Mouse (Mus musculus) liver, embryonic 14.5 days (tissue): ENCODE results near the gene Fam168b.

Source experiments
- CTCF ChIP-seq: IDR thresholded peaks from 2 replicates; pipeline ENCODE4 v1.5.1; 2016; ENCODE audit warnings: antibody characterized with exemption, low read depth, control low read depth
- EP300 ChIP-seq: IDR thresholded peaks from 2 replicates; pipeline ENCODE4 v1.6.1; 2016; ENCODE audit warnings: antibody characterized with exemption, low read depth

DNA sequence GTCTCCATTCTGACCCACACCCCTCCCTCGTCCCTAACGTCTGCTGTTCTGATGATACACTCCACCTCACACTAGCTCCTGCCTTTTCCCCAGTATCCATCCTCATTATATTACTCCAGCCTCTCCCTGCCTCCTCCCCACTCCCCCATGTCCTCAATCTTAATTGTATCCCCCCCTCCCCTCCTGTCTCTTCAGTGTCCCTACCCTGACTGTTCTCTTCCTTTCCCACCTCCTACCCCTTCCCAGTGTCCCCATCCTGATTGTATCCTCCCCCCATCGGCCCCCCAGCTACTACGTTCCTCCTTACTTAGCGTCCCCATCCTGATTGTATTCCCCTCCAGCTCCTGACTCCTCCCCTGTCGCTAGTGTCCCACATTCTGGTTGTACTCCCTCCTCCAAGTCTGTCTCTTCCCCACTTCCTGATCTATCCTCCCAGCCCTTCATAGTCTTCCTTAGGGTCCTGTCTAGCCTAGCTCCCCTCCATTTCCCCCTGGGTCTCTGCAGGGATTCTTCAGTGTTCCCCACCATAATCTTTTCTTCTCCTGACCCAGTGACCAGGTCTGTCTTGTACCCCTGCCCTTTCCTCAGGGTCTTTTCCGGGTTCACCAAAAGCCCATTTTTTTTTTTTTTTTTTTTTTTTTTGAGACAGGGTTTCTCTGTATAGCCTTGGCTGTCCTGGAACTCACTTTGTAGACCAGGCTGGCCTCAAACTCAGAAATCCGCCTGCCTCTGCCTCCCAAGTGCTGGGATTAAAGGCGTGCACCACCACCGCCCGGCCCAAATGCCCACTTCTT lies 7.7 kb upstream of the Fam168b start:
- no peak for TF ChIP-seq EP300
- no peak for TF ChIP-seq CTCF
